Mouse (Mus musculus) retina, embryonic 14.5 days (tissue): ENCODE results near the gene Mllt10.

Source experiments
- DNase-seq: peaks from one replicate; pipeline ENCODE4 v3.0.0-alpha.2; 2015; ENCODE audit warnings: low spot score

Gene Mllt10

GRCm38 (mm10) chr2:18055016-18055928, at the start of gene Mllt10:
Mllt10 (plus strand) TSS chr2:18055237.
- peak; percentile 60 for DNase-seq

DNA sequence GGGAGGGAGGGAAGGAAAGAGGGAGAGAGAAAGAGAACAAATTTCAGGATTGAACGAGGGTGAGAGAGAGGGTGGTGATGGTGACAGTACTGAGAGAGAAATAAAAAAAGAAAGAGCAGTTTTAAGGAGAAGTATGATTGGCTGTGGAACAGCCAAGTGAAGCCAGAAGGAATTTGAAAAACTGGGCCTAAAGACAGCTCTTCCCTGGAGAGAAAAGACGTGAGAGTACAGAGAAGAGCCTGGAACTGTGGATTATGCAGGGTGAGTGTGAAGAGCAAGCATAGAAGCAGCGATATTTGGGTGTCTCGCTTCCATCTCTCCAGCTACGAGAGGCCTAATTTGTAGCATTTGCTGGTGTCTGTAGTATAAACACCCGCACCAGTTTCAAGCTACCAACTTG, 43.8 kb upstream of the Mllt10 start:
- DNase-seq: no peak

DNA sequence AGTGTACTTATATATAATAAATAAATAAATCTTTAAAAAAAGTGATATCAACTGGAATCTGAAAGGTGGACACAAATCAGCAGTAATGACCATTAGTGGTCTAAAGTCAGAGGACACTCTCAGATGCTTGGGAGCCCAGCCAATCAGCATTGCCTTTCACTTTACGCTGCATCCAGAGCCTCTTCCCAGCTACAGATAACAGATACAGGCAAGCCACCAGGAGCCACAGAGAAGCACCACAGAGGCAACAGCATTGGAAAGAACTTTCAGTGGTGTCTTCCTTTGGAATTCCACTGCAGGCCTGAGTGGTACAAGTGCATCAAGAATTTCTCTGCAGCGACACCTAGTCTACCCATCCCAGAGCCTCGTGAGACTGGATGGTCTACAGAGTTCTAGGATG, 42.2 kb upstream of the Mllt10 start:
- DNase-seq: no peak

- no peak for DNase-seq
These were observed 39.5 kb upstream of the Mllt10 start for GRCm38 (mm10) chr2:18015581-18015980.

DNA sequence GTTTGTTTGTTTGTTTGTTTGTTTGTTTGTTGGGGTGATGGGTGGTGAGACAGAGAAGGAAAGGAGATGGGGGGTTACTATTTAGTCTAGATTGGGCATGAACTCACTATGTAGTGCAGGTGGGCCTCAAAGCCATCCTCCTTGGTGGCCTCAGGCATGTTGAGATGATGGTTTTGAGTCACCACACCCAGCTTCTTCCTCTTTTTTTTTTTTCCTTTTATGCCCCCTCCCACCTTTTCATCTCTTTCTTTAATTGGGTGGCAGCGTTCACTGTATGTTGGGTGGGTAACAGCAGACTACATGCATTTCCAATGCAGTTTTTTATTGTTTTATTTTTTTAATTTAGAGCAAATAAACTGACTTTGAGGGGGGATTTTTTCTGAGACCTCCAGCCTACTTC, 38.4 kb upstream of the Mllt10 start:
- no peak for DNase-seq

GRCm38 (mm10) chr2:18017321-18017720, 37.7 kb upstream of the Mllt10 start:
- DNase-seq: no peak

DNA sequence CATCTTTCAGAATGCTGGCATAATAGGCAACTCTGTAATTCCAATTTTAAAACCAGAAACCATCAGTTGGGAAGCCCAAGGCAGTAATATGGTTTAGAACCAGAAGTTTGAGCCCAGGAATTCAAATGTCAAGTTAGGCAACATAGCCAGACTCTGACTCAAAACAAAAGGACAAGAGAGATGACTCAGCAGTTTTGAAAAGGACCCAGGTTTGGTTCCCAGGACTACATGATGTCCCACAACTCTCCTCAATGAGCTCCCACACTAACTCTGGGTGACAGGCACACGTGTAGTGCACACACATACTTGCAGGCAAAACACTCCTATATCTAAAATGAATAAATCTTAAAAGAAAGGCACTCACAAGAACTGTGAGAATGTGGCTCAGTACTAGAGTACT, 35.9 kb upstream of the Mllt10 start:
- DNase-seq: no peak

GRCm38 (mm10) chr2:18022886-18023285, 32.2 kb upstream of the Mllt10 start:
- no peak for DNase-seq

GRCm38 (mm10) chr2:18025116-18025515, 29.9 kb upstream of the Mllt10 start:
- DNase-seq: no peak

DNA sequence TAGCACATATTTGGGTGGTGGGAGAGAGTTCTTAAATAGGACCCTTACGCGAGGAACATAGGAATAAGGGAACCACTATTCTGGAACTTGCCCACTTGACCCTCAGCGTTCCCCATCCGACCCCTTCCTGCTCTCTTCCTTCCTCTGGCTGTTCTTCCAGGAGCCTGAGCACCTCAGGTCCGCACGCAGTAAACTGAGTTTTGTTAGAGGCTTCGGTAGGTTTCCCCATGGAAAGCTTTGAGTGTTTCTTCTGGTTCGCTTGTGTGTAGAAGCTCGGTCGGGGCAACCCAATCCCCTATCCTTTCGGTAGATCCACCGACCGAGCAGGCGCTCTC, 29.3 kb upstream of the Mllt10 start:
- no peak for DNase-seq

GRCm38 (mm10) chr2:18026116-18026947, 28.7 kb upstream of the Mllt10 start:
- peak; percentile 69 for DNase-seq

DNA sequence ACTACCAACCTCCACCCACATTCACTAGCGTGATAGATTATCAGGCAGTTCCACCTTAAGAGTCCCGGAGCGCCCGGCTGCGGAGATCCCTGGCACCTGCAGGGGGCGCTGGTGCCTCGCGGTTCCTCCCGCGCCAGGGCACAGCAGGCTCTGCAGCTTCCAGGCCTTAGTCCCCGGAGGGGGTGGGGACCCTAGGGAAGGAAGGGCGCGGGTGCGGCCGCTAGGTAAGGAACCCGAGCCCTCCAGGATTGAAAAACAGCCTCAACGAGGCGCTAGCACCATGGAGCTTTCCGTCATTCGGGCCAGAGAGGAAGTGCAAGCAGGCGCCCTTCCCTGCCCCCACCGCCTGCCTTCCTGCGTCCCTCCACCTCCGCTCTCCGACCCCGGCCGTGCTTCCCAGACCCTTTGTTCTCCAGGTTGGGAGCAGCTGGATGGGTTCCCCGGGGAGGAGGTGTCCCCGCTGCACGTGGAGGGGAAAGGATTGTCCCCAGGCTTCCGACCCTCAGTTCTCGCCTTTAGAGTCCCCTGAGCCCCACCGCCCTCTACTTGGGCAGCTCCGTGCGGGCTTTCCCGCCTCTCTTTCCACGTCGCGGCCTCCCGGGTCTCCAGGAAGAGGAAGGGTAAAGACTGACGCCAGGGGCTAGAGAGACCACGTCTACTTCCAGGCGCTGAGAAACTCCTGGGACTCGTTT, 27.4 kb upstream of the Mllt10 start:
- DNase-seq: peak; percentile 99

GRCm38 (mm10) chr2:18028140-18029021, 26.7 kb upstream of the Mllt10 start:
- DNase-seq: peak; percentile 82

- DNase-seq: peak; percentile 33
These were observed 25.4 kb upstream of the Mllt10 start for GRCm38 (mm10) chr2:18029656-18030055.

DNA sequence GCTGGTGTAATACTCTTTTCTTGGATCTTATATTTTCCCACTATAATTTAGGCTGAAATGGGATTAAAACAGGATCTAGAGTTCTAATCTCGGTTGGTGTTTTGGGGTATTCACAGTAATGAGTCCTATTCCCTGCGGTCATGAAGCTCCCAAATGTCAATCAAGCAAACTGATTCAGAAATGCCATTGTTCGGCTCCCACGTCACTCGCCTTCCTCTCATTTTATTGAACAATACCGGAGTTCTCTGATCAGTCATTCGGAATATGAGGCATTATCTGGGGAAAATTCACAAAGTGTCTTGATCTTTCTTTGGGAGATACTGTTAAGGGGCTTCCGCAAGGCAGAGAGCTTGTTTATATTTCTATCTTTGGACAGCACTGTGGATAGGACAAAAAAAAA, 24.5 kb upstream of the Mllt10 start:
- peak; percentile 82 for DNase-seq

GRCm38 (mm10) chr2:18031271-18031821, 23.7 kb upstream of the Mllt10 start:
- DNase-seq: peak; percentile 75

- DNase-seq: peak; percentile 74
These were observed 23.1 kb upstream of the Mllt10 start for GRCm38 (mm10) chr2:18031831-18032537.

DNA sequence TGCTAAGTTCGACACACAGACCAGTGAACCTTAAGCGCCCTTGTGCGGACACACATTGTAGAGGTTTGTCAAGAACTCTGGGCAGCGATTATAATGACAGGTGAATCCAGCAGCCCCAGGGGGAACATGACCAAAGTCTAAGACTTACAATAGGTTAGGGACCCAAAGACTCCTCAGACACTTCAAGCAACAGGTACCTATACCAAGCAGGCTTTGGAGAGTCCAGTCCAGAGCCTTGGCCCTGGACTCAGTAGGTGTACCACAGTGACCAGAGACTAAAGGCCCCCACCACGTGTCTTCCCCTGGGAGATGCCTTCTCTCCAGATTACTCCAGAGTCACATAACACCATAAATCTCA, 22.5 kb upstream of the Mllt10 start:
- peak; percentile 51 for DNase-seq

GRCm38 (mm10) chr2:18033166-18034108, 21.6 kb upstream of the Mllt10 start:
- peak; percentile 48 for DNase-seq
